Mouse (Mus musculus): ENCODE data around the gene Hmgn1.

GRCm38 (mm10) chr16:96159091-96159731, 31.7 kb upstream of the Hmgn1 start:
- TF ChIP-seq CTCF (IDR thresholded peaks at IDR 0.05; ENCODE audit: low read depth), result peak; percentile 55
- no peak for TF ChIP-seq EP300 (IDR thresholded peaks at IDR 0.05; ENCODE audit: low read depth)

Measured in liver, postnatal 0 days (tissue).